Mouse (Mus musculus): Measurements from ENCODE around the gene Apon.
"Not testable (repeated sequence)": the region's sequence is repeated elsewhere in the genome, so short reads cannot be mapped to it uniquely, and the experiment has no call there.

The Apon gene

GRCm38 (mm10) chr10:128272819-128273439 is 19.0 kb downstream of the Apon start:
- DNase-seq (ENCODE audit: low spot score), result not testable (repeated sequence)

GRCm38 (mm10) chr10:128275374-128275773 is 21.5 kb downstream of the Apon start:
- not testable (repeated sequence) for DNase-seq (ENCODE audit: low spot score)

- no peak for DNase-seq (ENCODE audit: low spot score)
Observed at GRCm38 (mm10) chr10:128278158-128278557, 24.3 kb downstream of the Apon start.

GRCm38 (mm10) chr10:128280943-128281342 is 27.0 kb downstream of the Apon start:
- no peak for DNase-seq (ENCODE audit: low spot score)

GRCm38 (mm10) chr10:128281682-128282081 is 27.8 kb downstream of the Apon start:
- DNase-seq (ENCODE audit: low spot score), result no peak

- DNase-seq (ENCODE audit: low spot score), result no peak
Observed at GRCm38 (mm10) chr10:128282886-128283450, 29.1 kb downstream of the Apon start.

DNA sequence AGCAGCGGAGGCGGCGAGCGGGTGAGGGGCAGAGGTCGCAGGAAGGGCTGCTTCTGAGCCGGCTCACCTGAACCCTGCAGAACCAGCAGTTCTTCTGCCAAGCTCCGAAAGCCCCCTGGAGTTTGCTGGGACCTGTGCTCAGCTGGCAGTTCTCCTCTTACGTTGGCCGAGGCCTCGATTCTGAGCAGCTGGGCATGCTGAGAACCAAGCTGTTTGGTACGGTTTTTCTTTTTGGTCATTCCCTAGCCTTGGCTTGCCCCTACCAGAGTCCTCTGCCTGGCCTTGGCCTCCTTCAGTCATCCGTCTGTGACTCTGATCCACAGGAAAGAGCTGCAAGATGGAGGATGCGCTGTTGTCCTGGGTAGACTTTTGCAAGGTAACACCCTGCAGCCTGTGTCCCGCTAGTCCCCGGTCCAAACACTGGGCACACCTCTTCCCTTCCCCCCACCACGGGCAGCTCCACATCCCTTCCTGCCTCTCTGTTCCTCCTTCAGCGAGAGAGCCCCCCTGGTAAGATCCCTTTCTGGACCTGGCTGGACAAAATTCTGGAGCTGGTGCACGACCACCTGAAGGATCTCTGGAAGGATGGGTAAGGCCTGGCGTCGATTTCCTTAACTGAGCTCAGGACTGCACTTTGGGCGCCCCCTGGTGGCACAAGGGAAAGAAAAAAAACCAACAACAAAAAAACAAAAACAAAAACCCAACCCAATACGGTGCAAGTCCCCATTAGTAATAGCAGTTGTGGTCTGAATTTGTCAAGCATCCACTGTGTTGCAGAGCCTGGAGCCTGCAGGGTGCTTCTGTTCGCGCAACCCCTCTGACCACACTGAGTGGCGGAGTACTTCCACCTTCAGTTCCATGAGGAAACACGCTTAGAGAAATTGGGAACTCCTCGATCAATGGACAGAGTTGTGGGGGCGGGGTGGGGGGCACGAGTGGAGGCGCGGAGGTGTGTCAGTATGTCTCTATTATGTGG is 30.0 kb downstream of the Apon start:
- DNase-seq (ENCODE audit: low spot score), result peak; percentile 48

GRCm38 (mm10) chr10:128290594-128290993 is 36.7 kb downstream of the Apon start:
- DNase-seq (ENCODE audit: low spot score), result not testable (repeated sequence)

GRCm38 (mm10) chr10:128296370-128297090 is 42.6 kb downstream of the Apon start:
- DNase-seq (ENCODE audit: low spot score), result no peak

DNA sequence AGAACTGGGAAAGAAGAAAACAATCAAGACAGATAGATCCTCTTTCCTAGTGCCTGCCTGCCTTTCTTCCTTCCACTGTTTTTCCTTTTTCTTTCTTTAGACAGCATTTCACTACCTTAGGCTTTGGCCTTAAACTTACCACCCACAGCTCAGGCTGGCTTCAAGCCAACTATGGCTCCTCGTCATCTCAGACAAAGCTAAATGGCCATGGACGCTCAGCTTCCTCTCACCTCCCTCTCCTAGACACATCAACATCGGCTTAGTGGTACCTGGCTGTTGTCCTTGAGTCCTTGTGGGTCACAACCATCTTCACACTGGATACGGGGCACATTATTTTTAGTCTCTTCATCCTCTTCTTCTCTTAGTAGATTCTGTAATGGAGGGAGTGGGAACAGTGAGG is 43.3 kb downstream of the Apon start:
- DNase-seq (ENCODE audit: low spot score), result no peak

GRCm38 (mm10) chr10:128297622-128298021 is 43.7 kb downstream of the Apon start:
- DNase-seq (ENCODE audit: low spot score), result no peak

GRCm38 (mm10) chr10:128298243-128298642 is 44.3 kb downstream of the Apon start:
- DNase-seq (ENCODE audit: low spot score), result no peak

GRCm38 (mm10) chr10:128298702-128299171 is 44.8 kb downstream of the Apon start, which contains the start of gene Il23a:
Il23a (minus strand) TSS chr10:128298752.
- no peak for DNase-seq (ENCODE audit: low spot score)

DNA sequence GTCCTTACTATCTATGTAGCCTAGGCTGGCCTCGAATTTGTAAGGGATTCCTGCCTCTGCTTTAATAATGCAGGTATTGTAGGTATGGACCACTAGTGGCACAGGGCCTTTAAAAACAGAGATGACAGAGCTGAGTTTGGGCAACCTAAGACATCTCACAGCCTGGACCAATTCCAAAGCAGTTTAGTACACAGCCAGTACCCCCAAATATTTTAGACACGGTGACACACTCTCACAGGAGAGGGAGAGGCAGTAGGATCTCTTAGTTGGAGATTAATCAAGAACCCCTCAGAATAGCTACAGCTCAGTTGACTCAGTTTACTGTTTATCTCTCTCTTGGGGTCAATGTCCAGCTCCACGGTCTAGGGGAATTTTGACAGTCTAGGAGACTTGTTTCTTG is 48.5 kb downstream of the Apon start:
- DNase-seq (ENCODE audit: low spot score), result no peak

DNA sequence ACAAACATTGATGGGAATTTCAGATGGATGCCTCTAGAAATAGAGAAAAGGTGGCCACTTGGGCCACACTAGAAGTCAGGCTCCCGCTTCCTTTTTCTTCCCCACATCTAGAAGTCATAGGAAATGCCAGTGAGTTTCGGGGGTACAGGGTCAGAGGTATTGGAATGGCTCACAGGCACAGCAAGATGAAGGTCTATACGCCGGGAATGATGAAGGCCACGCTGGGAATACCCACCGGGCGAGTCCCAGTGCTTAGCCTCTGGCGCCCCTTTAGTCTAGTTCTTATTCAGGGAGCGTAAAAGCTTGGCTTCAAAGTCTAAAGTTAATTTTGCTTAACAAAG is 48.9 kb downstream of the Apon start:
- no peak for DNase-seq (ENCODE audit: low spot score)

DNA sequence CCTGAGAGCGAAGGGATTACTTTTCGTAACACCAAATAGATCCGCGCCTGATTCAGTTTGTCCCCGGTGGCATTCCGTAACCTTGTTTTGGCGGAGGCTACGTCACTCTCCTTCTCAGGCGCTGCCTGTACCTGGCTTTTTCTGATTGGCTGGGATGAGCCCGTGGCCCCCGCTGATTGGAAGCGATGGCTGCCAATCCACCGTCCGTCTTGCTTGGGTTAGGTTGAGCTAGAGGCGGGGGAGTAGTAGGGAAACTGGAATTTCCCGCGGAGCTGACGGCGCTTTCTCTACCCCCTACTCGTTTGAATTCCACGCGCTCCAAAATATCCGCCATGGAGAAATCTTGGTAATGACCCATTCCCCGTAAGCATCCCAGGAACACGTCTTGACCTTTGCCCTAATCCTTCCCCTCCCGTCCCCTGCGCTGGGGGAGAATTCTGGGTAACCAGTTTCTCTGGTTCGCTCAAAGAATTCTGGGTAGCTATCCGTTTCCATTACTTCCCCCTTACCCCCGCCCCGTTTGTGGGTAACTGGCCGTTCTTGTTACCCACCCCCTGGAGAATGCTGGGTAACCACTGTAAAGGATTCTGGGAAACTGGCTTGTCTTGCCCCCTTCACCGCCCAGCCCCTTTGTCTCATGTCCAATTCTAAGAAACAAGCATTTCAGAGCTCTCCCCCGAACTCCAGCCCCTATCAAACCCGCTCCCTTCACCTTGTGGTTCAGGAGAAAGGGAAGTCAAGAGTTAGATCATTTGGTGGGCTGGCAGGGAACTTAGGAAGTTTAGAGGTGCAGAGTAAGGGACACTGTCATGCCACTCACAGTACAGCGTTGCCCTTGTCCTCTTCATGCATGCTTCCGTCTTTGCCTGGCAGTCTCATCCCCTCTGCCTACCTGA is 49.5 kb downstream of the Apon start, which contains the start of gene Pan2:
Pan2 (plus strand) TSS at position 210 of the 896 bp plus-strand sequence.
- peak; percentile 99 for DNase-seq (ENCODE audit: low spot score)
